Mouse (Mus musculus) cerebellum, adult 11 months (tissue): ENCODE measurements around the gene Osbpl10.
"Not testable (repeated sequence)": the region's sequence is repeated elsewhere in the genome, so short reads cannot be mapped to it uniquely, and the experiment has no call there.

ENCODE experiments used
- DNase-seq: peaks from one replicate; pipeline ENCODE4 v3.0.0; 2022

The Osbpl10 gene

GRCm38 (mm10) chr9:114985741-114986140, 7.4 kb downstream of the Osbpl10 start:
- no peak for DNase-seq

GRCm38 (mm10) chr9:114986361-114986760, 8.0 kb downstream of the Osbpl10 start:
- no peak for DNase-seq

- no peak for DNase-seq
Measured at GRCm38 (mm10) chr9:114988029-114988428, 9.7 kb downstream of the Osbpl10 start.

- DNase-seq: no peak
Measured at GRCm38 (mm10) chr9:114988610-114989327, 10.4 kb downstream of the Osbpl10 start.

- DNase-seq: no peak
Measured at GRCm38 (mm10) chr9:114990421-114990820, 12.1 kb downstream of the Osbpl10 start.

GRCm38 (mm10) chr9:114992528-114992927, 14.2 kb downstream of the Osbpl10 start:
- DNase-seq: no peak

- no peak for DNase-seq
Measured at GRCm38 (mm10) chr9:114995250-114995649, 16.9 kb downstream of the Osbpl10 start.

GRCm38 (mm10) chr9:114995716-114996115, 17.3 kb downstream of the Osbpl10 start:
- no peak for DNase-seq

- DNase-seq: no peak
Measured at GRCm38 (mm10) chr9:114996489-114996888, 18.1 kb downstream of the Osbpl10 start.

- no peak for DNase-seq
Measured at GRCm38 (mm10) chr9:114999010-114999770, 20.8 kb downstream of the Osbpl10 start.

GRCm38 (mm10) chr9:114999771-115000146, 21.4 kb downstream of the Osbpl10 start:
- DNase-seq: no peak

- no peak for DNase-seq
Measured at GRCm38 (mm10) chr9:115005446-115005845, 27.1 kb downstream of the Osbpl10 start.

- no peak for DNase-seq
Measured at GRCm38 (mm10) chr9:115007776-115008175, 29.4 kb downstream of the Osbpl10 start.

- DNase-seq: no peak
Measured at GRCm38 (mm10) chr9:115008194-115008593, 29.8 kb downstream of the Osbpl10 start.

- no peak for DNase-seq
Measured at GRCm38 (mm10) chr9:115012367-115012766, 34.0 kb downstream of the Osbpl10 start.

GRCm38 (mm10) chr9:115020141-115020540, 41.8 kb downstream of the Osbpl10 start:
- no peak for DNase-seq

GRCm38 (mm10) chr9:115021419-115021818, 43.0 kb downstream of the Osbpl10 start:
- no peak for DNase-seq

- no peak for DNase-seq
Measured at GRCm38 (mm10) chr9:115023137-115023536, 44.8 kb downstream of the Osbpl10 start.

- DNase-seq: peak; percentile 35
Measured at GRCm38 (mm10) chr9:115023708-115024383, 45.5 kb downstream of the Osbpl10 start.

- DNase-seq: no peak
Measured at GRCm38 (mm10) chr9:115029307-115029706, 50.9 kb downstream of the Osbpl10 start.

GRCm38 (mm10) chr9:115030581-115030980, 52.2 kb downstream of the Osbpl10 start:
- DNase-seq: no peak

GRCm38 (mm10) chr9:115031046-115031445, 52.7 kb downstream of the Osbpl10 start:
- not testable (repeated sequence) for DNase-seq

GRCm38 (mm10) chr9:115032786-115033185, 54.4 kb downstream of the Osbpl10 start:
- DNase-seq: no peak

- no peak for DNase-seq
Measured at GRCm38 (mm10) chr9:115034271-115034670, 55.9 kb downstream of the Osbpl10 start.
